Mouse (Mus musculus): ENCODE measurements around the gene Sox13.

DNA sequence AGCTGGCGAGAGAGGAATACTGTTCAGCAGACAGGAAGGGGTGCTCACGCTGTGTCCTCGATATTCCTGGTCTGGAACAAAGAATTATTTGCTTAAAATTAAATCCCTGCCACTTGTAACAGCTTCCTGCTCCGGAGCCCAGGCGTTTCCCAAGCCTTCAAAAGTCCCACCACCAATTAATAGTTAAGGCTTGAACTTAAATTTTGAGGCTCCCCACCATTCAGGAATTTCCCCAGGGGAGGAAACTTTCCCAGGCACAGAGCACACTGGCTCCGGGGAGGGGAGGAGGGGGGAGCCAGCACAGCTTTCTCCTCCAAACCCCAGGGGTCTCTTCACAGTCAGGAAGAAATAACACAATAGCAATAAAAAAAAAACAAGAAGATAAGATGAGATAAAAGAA, 44.6 kb upstream of the Sox13 start:
- TF ChIP-seq POLR2A (IDR thresholded peaks at IDR 0.05; ENCODE audit: borderline replicate concordance, insufficient read depth, low read length): no peak
- no peak for TF ChIP-seq CTCF (IDR thresholded peaks at IDR 0.05; ENCODE audit: borderline replicate concordance, insufficient read depth, low read depth, low read length)

Data from cerebellum, adult 2 months (tissue).